Mouse (Mus musculus): ENCODE results near the gene Gm45753. TPM values are rescaled to one million over a fixed set of nuclear protein-coding genes. Genes with fewer than 3 reads are reported as not detected.

The Gm45753 gene
- polyA plus RNA-seq, 1 experiment from 2014 or later, result not detected

DNA sequence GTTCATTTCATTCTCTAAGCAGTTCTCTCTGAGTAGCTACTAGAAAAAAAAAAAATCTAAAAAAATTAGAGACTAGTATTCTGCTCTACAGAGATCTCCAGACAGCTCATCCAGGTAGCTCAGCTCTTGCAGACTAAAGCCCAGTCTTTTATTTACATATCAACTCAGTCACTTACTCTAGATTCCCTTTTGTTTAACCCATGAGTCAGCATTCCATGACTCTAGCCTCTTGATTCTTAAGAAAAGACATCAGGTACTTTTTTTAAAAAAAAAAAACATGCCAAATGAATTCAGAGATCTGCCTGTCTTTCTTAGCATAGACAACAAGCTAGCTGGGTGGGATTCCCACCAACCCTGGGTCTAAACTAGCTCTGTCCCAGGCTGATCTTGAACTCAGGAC, 39.8 kb downstream of the Gm45753 start:
- Histone ChIP-seq H3K4me1 (no peaks in the 10 kb centered on the region), H3K9me3 (no peaks in the 10 kb centered on the region), H3K27me3 (no peaks in the 10 kb centered on the region), H3K4me2 (replicated peaks) (no peak overlapping the region), H3K9ac (no peak overlapping the region), H3K4me3 (no peak overlapping the region), H3K36me3 (no peaks in the 10 kb centered on the region), H3K27ac (no peak overlapping the region)
- ATAC-seq (ENCODE audit: insufficient number of reproducible peaks, insufficient read depth, low FRiP score, low TSS enrichment), result no peak

DNA sequence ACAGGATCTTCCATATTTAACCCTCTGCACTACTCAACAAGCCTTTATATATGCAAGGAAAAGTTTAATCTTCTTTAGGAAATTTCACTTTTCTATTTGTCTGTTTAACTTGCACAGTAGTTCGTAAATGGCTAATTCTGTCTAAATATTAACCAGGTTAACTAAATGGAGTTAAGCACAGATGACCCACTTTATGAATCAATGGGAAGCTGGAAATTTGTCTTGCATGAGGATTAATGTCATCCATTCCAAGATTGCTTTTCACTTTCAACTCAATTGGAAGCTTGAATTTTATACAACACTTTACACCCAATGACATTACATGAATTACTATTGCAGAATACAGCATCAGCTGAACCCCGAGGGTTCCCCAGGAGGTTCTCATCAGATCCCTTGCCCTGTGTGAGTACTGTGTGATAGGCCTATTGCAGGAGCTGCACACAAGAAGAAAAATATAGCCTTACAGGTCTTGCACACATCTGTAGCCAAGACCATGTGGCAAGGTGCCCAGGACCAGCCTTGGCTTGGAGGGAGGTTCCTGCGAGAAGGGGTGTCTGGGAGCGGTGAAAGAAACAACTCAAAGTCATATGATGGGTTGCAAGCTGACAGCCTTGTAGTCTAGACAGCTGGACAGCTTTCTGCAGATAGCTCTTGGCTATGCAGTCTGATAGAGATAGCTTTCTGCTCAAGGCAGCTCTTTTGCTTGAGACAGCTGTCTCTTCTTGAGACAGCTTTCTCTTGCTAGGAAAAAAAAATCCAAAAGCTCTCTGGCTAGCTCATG, 40.5 kb downstream of the Gm45753 start:
- H3K4me3 ChIP-seq, result no peak overlapping the region
- H3K9me3 ChIP-seq, result no peaks in the 10 kb centered on the region
- H3K4me2 ChIP-seq (replicated peaks), result no peak overlapping the region
- no peaks in the 10 kb centered on the region for H3K36me3 ChIP-seq
- H3K27me3 ChIP-seq, result no peaks in the 10 kb centered on the region
- no peak for ATAC-seq (ENCODE audit: insufficient number of reproducible peaks, insufficient read depth, low FRiP score, low TSS enrichment)
- no peak overlapping the region for H3K27ac ChIP-seq
- H3K4me1 ChIP-seq, result no peaks in the 10 kb centered on the region
- WGBS, result 84% methylated on average over 4 of the region's 4 CpGs
- no peak overlapping the region for H3K9ac ChIP-seq

DNA sequence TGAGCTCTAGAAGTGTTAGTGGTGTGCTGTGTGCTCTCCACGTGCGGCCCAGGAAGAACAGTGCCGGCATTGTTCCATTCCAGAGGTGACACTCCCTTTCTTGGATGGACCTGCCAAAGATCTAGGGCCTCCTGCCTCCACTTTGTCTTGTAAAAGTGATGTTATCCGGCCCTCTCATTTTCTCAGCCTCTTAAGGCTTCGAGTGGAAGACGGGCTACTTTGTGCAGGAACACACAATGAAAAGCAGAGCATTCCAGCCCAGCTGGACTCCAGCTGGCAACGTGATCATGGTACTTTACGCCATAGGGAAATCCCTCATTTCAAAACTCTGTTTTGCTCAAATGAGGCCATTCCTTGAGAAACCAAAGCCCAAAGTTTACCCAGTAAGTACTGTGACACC, 41.3 kb downstream of the Gm45753 start:
- Histone ChIP-seq H3K27ac (no peak overlapping the region), H3K9me3 (no peaks in the 10 kb centered on the region), H3K4me2 (replicated peaks) (no peak overlapping the region), H3K36me3 (no peaks in the 10 kb centered on the region), H3K27me3 (no peaks in the 10 kb centered on the region), H3K4me1 (no peaks in the 10 kb centered on the region), H3K4me3 (no peak overlapping the region), H3K9ac (no peak overlapping the region)
- ATAC-seq (ENCODE audit: insufficient number of reproducible peaks, insufficient read depth, low FRiP score, low TSS enrichment), result no peak
- 54% methylated on average over 8 of the region's 8 CpGs for WGBS

DNA sequence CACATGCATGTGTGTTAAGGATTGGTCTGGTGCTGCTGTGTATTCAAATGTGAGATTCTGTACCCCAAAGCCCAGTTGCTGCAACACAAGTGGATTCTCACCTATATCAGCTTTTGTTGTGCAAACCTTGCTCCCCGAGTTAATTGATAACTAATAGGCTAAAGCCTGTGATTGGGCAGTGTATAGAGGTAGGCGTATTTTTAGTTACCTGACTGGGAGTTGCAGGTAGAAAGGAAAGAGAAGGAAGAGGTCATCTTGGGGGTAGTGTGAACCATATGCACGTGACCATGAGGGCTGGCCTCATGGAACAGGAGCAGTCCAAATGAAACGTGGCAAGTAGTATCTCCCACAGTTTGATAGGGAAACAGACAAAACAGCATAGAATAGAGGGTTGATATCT, 43.3 kb downstream of the Gm45753 start:
- Histone ChIP-seq H3K27me3 (no peaks in the 10 kb centered on the region), H3K9me3 (no peaks in the 10 kb centered on the region), H3K4me3 (no peak overlapping the region), H3K36me3 (no peaks in the 10 kb centered on the region), H3K4me2 (replicated peaks) (no peak overlapping the region), H3K9ac (no peak overlapping the region), H3K27ac (no peak overlapping the region), H3K4me1 (no peaks in the 10 kb centered on the region)
- 87% methylated on average over 4 of the region's 4 CpGs for WGBS
- ATAC-seq (ENCODE audit: insufficient number of reproducible peaks, insufficient read depth, low FRiP score, low TSS enrichment), result no peak

DNA sequence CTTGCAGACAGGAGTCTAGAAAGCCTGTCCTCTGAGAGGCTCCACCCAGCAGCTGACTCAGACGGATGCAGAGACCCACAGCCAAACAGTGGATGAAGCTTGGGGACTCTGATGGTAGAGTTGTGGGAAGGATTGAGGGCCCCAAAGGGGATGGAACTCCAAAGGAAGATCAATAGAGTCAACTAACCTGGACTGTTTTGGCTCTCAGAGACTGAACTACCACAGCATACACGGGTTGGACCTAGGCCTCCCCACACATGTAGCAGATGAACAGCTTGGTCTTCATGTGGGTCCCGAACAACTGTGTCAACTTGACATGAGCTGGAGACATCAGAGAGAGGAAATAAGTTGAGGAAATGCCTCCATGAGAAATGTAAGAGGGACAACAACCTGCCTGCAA, 45.4 kb downstream of the Gm45753 start:
- Histone ChIP-seq H3K27me3 (no peaks in the 10 kb centered on the region), H3K4me2 (replicated peaks) (no peak overlapping the region), H3K4me3 (no peak overlapping the region), H3K36me3 (no peaks in the 10 kb centered on the region), H3K9me3 (no peaks in the 10 kb centered on the region), H3K4me1 (no peaks in the 10 kb centered on the region), H3K9ac (no peak overlapping the region), H3K27ac (no peak overlapping the region)
- 84% methylated on average over 3 of the region's 3 CpGs for WGBS
- ATAC-seq (ENCODE audit: insufficient number of reproducible peaks, insufficient read depth, low FRiP score, low TSS enrichment), result no peak

DNA sequence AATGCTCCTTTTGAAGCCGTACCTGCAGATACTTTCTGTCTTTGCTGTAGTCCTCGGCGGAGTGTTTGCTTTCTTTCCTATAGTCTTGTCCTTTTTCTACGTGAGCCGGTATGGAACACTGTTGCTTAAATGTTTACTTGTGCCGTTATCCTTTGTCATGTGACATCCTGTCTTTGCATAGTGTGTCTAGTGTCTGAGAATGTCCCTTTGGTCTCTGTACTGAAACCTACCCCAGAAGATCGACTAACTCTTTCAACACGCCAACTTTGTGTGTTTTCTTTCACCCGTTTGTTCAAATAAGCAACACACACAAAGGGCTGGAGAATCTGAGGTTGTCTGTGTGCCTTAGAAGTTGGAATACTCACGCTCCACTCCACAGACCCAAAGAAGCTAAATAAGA, 46.3 kb downstream of the Gm45753 start, which contains the start of gene F11:
F11 (minus strand) TSS at position 112 of the 400 bp plus-strand sequence.
- Histone ChIP-seq H3K27ac (no peak within 1 kb of the TSS), H3K4me3 (no peak within 1 kb of the TSS), H3K27me3 (no peaks in the 10 kb centered on the region), H3K9me3 (no peaks in the 10 kb centered on the region), H3K9ac (no peak within 1 kb of the TSS), H3K4me1 (no peaks in the 10 kb centered on the region), H3K36me3 (no peaks in the 10 kb centered on the region), H3K4me2 (replicated peaks) (no peak within 1 kb of the TSS)
- no peak for ATAC-seq (ENCODE audit: insufficient number of reproducible peaks, insufficient read depth, low FRiP score, low TSS enrichment)
- WGBS, result 76% methylated on average over 10 of the region's 10 CpGs

DNA sequence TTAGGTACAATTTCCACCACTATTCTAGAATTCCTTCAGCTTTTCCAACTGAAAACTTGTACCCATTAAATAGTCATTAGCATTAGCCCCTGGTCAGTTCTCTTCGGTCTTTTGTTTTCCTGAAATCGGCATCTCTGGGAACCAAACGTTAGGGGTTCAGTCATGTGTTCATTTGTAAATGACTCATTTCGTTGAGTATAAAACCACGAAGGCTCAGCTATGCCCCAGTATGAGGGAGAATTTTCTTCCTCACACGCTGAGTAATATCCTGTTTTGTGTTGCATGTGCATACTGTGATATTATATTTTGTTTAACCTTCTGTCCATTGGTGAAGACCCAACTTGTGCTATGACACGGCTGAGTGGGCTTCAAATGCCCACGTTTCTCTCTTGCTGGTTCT, 49.8 kb downstream of the Gm45753 start:
- Histone ChIP-seq H3K4me3 (no peak overlapping the region), H3K9me3 (no peaks in the 10 kb centered on the region), H3K27me3 (no peaks in the 10 kb centered on the region), H3K9ac (no peak overlapping the region), H3K27ac (no peak overlapping the region), H3K4me2 (replicated peaks) (no peak overlapping the region), H3K36me3 (no peaks in the 10 kb centered on the region), H3K4me1 (no peaks in the 10 kb centered on the region)
- no peak for ATAC-seq (ENCODE audit: insufficient number of reproducible peaks, insufficient read depth, low FRiP score, low TSS enrichment)
- 86% methylated on average over 8 of the region's 8 CpGs for WGBS

DNA sequence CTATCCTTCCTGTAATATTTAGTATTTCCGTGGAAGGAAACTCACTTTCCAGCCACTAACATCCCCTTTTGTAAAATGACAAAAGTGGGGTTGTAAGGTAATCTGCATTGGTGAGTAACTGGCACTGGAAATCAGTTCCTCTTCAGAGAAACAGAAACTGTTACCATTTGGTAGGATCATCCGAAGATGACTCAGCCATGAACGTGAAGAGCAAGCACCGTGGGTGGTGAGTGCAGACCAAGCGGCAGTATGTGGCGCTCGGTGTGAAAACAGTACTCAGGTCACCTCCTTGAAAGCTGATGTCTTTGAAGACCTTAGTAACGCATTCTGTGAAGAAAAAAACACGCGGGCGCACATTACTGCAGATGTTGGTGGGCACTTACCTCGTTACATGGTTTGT, 53.2 kb downstream of the Gm45753 start:
- H3K36me3 ChIP-seq, result no peaks in the 10 kb centered on the region
- no peak overlapping the region for H3K9ac ChIP-seq
- H3K4me1 ChIP-seq, result no peaks in the 10 kb centered on the region
- H3K27ac ChIP-seq, result no peak overlapping the region
- ATAC-seq (ENCODE audit: insufficient number of reproducible peaks, insufficient read depth, low FRiP score, low TSS enrichment), result no peak
- H3K4me2 ChIP-seq (replicated peaks), result no peak overlapping the region
- H3K27me3 ChIP-seq, result no peaks in the 10 kb centered on the region
- H3K4me3 ChIP-seq, result no peak overlapping the region
- no peaks in the 10 kb centered on the region for H3K9me3 ChIP-seq
- 87% methylated on average over 12 of the region's 12 CpGs for WGBS

DNA sequence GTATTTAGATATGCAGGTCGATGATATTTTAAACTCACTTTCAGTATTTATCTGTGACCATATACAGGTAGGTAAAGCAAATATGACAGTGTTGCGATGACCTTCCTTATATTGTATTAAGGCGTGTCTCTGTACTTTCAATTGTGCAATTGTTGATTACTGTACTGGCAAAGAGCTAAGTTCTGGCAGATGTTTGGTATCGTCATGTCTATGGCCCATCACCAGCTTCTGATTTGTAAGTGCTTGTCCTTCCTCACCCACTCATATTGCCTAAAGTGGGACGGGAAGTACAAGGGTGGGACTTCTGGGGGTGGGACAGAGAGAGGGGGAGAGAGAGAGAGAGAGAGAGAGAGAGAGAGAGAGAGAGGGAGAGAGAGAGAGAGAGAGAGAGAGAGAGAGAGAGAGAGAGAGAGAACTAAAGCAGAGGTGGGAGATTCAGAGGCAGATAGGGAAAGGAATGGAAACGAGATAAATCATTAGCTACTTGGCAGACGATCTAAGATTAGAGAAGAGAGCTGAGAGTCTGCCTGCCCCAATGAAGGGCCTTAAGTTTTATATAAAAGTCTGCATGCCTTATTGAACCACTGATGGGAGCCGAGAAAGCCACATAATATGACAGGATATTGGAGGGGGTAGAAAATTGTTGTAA, 53.9 kb downstream of the Gm45753 start:
- Histone ChIP-seq H3K27me3 (no peaks in the 10 kb centered on the region), H3K4me2 (replicated peaks) (no peak overlapping the region), H3K4me3 (no peak overlapping the region), H3K27ac (no peak overlapping the region), H3K4me1 (no peaks in the 10 kb centered on the region), H3K9me3 (no peaks in the 10 kb centered on the region), H3K36me3 (no peaks in the 10 kb centered on the region), H3K9ac (no peak overlapping the region)
- WGBS, result 84% methylated on average over 8 of the region's 8 CpGs
- ATAC-seq (ENCODE audit: insufficient number of reproducible peaks, insufficient read depth, low FRiP score, low TSS enrichment), result no peak

DNA sequence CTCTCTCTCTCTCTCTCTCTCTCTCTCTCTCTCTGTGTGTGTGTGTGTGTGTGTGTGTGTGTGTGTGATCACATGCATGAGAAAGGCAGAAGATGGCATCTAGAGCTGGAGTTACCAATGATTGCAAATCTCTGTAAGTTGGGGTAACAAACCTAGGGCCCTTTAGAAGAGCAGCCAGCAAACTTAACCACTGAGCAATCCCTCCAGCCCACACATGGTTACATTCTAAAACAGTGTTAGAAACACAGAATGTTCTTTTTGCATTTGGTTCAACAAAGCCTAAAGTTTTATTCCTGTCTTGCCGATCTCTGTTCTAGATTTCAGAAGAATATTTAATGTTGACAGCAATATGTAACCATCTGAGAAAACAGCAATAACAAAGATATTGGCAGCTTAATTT, 54.7 kb downstream of the Gm45753 start:
- H3K9ac ChIP-seq, result no peak overlapping the region
- no peak overlapping the region for H3K27ac ChIP-seq
- H3K4me3 ChIP-seq, result no peak overlapping the region
- no peaks in the 10 kb centered on the region for H3K9me3 ChIP-seq
- 95% methylated on average over 1 of the region's 1 CpGs for WGBS
- H3K4me2 ChIP-seq (replicated peaks), result no peak overlapping the region
- H3K4me1 ChIP-seq, result no peaks in the 10 kb centered on the region
- H3K27me3 ChIP-seq, result no peaks in the 10 kb centered on the region
- ATAC-seq (ENCODE audit: insufficient number of reproducible peaks, insufficient read depth, low FRiP score, low TSS enrichment), result no peak
- H3K36me3 ChIP-seq, result no peaks in the 10 kb centered on the region

DNA sequence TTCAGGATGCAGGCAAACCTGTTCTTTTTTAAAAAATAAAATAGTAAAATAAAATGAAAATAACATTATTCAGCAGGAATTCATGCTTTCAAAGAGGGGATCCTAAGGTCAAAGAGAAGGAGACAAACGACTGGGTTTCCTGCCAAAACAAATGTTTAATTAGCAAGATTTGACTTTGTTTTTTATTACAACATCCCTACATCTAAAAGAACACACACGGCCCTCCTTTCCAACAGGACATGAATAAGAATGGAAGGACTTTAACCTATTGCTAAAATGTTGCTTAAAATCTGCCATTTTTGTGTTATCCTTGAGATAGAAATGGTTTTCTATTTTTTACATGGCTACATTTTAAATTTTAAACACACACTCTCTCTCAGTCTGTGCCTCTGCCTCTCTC, 55.2 kb downstream of the Gm45753 start:
- Histone ChIP-seq H3K4me2 (replicated peaks) (no peak overlapping the region), H3K27me3 (no peaks in the 10 kb centered on the region), H3K27ac (no peak overlapping the region), H3K9me3 (no peaks in the 10 kb centered on the region), H3K36me3 (no peaks in the 10 kb centered on the region), H3K9ac (no peak overlapping the region), H3K4me1 (no peaks in the 10 kb centered on the region), H3K4me3 (no peak overlapping the region)
- WGBS, result 60% methylated on average over 2 of the region's 2 CpGs
- no peak for ATAC-seq (ENCODE audit: insufficient number of reproducible peaks, insufficient read depth, low FRiP score, low TSS enrichment)

DNA sequence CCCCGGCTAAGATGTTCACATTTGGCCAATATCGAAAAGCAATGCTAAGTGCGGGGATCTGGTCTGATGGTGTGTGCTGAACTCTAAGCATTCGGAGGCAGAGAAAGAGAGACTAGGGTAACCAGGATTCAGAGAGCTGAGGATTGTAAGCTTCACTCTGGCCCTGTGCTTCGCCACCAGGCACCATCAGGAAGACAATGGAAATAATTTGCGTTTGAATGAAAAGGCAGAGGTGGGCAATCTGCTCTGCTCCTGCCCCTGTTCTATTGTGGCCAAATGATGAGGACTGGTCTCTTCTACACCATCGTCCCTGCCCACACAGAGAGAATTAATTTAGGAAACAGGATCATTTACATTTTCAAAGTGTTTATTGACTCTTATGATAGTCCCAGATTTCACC, 62.0 kb downstream of the Gm45753 start:
- Histone ChIP-seq H3K27ac (no peak overlapping the region), H3K9ac (no peak overlapping the region), H3K4me3 (no peak overlapping the region), H3K4me2 (replicated peaks) (no peak overlapping the region), H3K4me1 (no peaks in the 10 kb centered on the region), H3K36me3 (no peaks in the 10 kb centered on the region), H3K9me3 (no peaks in the 10 kb centered on the region), H3K27me3 (no peaks in the 10 kb centered on the region)
- 52% methylated on average over 7 of the region's 7 CpGs for WGBS
- ATAC-seq (ENCODE audit: insufficient number of reproducible peaks, insufficient read depth, low FRiP score, low TSS enrichment), result no peak

Data from embryonic facial prominence, embryonic 12.5 days (tissue).